Mouse (Mus musculus) adrenal gland, postnatal 14 days (tissue): ENCODE measurements around the gene Aff1. TPM values are rescaled to one million over a fixed set of nuclear protein-coding genes. Genes with fewer than 3 reads are reported as not detected.

ENCODE experiments used
- DNase-seq: peaks from one replicate; pipeline ENCODE4 v3.0.0; 2021; ENCODE audit warnings: mixed read lengths
- total RNA-seq: library from RNA; stranded (reverse); gene quantifications from 2 replicates; pipeline ENCODE4 v1.2.3, GENCODE M21; 2021

The Aff1 gene
- total RNA-seq, 1 experiment from 2014 or later = 37.3 TPM

DNA sequence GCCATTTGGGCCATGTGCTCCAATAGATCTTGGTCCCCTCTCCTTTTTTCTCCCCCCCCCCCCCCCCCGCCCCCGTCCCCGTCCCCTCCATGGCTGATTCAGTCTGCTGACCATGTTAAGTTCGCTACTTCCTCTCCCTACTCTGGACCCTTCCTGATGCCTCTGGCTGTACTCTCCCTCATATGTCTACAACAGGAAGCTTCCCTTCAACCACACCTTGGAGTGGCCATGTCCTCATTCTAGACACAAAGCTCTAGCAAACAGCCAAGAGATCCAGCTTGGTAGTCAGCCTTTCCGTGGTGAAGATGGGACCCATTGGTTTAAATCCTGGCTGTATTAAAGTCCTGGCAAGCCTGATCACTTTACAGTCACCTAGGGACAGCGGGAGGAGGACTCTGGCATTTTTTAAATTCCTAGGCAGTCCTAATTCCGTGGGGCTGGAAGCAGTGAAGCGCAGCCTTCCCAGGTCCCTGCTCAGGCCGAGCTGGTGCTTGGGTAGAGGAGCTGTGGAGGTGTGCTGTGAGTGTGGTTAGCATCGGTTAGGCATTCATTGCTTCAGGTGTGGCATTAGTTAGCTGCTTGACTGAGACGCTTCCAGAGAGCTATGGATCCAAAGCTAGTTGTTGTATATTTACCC lies 144.1 kb downstream of the Aff1 start:
- DNase-seq = no peak

DNA sequence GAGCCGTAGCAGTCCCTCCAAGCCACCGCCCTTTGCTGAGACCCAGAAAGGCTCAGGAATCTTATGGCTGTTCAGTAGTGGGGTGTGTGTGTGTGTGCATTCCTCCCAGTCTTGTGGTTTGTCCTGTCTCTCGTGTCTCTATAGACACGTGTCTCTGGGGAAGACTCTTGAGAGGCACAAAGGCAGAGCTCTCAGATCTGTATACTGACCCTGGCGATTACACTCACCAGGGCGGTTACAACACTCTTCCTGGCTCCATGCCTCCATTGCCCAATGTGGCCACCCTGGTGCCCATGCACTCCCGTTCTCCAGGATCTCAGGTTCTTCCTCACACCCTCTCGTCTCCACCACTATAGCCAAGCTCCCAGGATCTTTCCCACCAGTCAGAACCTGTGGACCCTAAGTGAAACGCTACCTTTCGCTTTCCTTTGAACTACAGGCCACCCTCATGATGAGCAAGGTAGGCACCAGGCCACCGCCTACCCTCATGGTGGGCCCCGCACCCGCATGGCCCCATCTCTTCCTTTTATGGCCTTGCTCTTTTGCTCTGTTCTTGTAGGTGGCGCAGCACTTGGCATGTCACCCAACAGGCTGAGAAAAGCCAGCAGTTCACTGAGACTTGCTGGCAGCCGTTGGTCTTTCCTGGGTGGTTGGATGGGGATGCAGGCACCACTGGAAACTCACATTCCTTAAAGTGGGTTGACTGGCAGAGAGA lies 146.5 kb downstream of the Aff1 start:
- peak; percentile 89 for DNase-seq

DNA sequence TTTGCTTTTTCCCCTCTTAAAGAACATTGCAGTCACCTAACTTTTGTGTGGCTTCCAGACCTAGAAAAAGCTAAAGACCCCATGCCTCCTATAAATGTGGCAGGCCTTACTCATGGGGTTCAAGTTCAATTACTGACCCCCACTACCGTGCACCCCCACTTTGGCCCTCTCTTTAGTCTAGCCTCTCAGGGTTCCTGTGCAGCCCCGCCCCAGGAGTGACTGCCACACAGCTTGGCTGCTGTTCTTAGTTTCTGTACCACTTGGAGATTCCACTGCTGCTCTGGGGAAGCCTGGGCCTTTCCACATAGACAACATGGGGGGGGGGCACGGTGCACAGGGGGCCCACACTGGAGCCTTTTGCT lies 147.1 kb downstream of the Aff1 start:
- no peak for DNase-seq

DNA sequence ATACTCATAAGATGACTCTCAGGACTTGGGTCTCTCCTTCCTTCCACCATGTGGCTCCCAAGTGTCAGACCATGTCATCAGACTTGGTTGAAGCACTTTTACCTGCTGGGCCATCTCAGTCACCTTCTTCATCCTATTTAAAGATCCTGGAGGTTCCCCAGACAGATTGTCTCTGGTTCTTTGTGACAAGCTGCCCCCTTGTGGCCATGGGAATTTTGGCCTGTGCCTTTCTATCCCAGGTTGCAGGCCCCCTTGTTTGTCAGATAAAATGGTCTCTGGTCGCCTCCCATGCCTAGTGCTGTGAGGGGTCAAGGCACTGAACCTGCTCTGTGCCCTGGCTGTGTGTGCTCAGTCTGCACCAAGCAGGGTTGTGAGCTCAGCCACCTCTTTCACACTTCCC lies 151.8 kb downstream of the Aff1 start:
- DNase-seq = peak; percentile 65

DNA sequence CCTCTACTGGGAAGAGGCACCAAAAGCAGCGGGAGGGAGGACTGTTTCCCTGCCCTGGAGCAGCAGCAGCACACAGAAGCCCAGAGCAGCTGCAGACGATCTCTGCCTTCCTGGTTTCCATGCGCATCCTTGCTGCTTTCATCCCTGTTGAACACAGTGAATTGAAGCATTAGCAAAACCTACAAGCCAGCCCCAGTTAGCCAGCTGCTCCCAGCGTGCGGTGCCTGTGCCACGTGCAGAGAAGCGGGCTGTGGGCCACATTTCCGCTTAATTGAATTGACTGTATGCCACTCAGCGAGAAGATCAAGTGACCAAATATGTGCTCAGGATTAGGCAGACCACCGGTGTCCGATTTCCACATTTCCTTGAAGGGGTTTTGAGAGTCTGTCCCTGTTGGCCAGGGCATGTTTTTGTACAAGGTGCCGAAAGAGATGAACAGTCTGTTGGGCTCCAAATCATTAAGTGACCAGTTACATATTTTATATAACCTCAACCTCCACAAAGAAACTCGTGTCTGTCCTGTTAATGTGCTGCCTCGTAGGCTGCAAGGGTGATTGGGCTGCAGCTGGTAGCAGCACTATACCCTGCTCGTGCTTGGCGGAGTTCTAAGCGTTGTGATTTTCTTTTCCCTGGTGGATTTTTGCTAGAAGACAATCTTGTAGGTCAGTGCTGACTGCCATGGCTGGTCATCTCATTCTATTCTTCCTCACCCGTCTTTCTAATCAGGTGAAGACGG lies 153.4 kb downstream of the Aff1 start:
- no peak for DNase-seq

DNA sequence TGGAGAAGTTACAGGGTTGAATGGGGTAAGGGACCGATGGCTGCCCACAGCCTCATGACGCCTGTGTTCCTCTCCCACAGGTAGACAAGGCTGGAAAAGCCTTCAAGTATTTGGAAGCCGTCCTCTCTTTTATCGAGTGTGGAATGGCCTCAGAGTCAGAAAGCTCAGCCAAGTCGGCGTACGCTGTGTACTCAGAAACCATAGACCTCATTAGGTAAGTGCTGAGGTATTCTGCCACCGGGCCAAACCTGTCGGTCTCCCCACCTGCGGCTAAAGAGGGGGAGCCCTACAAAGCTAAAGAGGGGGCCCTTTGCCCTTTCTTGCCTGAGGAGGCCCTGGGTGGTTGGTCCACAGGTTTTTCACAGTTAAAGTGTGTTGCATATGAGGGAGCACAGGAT lies 154.0 kb downstream of the Aff1 start:
- DNase-seq = no peak

DNA sequence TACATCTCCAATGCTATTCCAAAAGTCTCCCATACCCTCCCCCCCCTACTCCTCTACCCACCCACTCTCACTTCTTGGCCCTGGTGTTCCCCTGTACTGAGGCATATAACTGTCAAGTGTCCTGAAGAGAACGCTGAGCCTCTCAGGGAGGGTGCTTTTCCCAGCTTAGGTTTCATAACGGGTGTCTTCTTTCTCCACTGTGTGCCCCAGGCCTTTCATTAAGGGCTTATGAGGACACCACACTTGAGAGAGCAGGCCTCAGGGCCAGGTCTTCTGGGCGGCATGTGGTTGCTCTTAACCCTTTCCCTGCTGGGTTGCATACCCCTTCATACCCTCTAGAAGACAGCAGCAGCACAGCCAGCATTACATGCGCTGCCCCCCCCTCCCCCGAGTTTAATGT lies 154.4 kb downstream of the Aff1 start:
- no peak for DNase-seq

DNA sequence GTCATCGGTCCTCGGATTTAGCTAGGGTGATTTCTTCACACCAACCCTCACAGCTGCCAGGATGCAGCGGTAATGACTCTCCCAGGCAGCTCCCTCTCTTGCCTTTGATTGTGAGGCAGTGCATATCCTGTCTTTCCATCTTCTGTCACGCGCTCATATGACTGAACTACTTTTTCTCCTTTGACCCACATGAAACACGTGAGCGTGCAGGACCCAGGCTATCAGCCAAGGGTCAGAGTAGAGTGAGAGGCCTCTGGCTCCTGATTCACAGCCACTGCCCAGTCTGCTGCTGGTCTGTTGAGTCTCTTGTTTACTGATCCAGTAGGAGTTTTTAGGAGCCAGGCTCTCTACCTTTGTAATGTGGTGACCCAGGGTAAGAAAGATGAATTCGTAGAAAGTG lies 156.4 kb downstream of the Aff1 start:
- DNase-seq = peak; percentile 57

DNA sequence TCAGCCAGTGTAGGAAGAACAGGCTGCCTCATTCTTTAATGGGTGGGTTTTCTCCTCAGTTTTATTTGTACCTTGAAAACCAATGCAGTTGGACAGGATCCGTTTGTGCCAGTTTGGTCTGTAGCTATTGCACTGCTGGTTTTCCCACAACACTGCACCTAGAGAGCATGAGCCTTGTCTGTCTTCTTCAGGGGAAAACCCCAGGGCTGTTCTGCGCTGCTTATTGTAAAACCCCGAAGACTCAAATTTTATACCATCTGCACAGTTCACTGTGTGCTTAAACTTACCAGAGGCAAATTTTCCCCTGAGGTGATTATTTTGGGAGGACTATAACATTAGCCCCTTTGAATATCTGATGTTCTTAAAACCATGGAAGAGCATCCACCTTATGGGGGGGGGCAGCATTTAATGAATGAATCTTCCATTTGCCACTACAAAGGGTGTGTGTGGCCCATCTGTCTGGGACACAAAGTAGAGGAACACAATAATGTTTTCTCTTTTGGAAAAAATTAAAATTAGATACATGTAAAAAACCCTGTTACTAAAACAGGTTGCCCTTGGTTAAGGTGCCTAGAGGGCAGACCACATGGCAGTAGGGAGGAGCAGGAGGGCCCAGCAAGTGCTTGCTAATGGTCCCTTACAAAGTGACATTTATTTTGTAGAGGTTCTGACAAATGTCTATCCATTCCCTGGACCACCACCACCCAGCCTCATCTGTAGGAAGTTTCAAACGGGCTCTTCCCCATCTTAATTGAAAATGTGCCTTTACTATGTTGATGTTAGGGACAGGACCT lies 160.8 kb downstream of the Aff1 start:
- DNase-seq = no peak

DNA sequence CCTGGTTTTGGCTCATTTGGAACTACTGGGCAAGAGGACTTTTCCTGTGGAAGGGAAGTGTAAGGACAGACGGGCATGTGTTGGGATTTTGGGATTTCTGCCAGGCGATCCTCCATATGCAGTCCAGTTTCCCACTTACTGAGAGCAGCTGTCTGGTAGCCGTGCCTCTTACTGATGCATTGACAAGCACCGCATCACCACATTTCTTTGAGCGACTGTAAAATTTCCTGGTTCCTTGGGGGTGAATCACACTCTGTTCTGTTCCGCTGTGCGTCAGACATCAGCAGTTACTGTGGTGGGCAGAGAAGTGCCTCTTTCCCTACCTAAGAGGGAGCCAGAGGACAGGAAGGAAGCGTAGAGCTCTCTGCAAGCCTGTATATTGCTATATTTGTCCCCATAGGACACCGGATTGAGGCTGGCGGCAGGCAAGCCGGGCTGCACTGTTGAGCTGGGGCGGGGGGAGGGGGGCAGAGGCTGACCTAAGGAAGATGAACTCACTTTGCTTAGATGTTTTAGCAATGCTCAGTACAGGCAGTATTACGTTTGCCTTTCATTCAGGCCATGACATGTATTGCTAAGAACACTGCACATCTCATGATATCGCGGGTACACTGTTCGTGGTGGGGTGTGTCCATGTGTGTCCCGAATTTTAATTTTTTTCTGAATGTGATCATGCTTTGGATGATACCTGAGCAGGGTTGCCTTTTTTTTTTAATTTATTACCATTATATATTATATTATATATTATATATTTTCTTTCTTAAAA lies 162.1 kb downstream of the Aff1 start:
- DNase-seq = no peak

DNA sequence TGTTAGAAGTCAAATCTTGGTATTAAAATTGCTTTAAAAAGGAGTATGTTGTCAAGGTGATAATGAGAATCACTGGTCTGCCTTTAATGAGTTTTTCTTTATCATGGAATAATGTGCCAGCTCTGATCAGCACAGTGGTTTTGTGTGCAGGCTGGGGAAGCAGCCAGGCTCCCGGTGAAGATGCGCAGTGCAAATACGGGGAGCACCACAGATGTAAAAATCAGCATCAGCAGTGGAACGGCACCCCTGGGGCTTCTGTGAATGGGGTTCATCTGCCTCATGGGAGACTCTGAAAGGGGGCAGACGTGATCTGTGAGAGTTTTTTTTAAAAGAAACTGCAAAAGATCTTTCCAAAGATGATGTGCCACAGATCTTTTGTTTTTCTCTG lies 162.6 kb downstream of the Aff1 start:
- no peak for DNase-seq

DNA sequence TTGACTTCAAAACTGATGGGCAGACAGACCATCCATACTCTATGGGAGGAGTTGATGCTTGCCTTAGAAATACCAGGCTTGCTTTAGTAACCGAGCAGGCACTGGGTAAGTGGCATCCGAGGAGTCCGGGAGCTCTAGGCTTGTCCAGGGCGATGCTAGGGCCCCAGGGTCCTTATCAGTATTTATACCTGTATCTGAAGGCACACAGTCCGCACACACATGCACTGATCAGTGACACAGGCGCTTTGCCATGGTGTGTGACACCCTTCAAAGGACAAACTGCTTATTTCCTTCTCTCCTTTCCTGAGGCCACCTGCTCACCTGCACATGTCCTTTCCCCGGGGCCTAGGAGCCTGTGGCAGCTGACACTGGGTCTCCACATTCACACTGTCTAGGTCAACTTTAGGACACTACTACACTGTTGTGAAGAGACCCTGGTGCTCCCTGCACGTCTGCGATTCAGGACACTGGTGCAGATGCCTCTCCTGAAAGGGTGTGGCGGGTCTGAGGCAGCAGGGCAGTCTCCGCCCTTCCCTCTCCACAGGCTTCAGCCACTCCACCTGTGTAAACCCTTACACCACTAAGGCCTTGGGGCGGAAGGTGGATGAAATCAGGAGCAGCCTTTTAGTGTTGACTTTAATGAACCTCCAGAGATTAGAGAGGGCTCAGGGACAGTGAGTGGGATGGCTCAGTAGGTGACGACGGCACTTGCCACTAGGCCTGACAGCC lies 163.5 kb downstream of the Aff1 start:
- no peak for DNase-seq

DNA sequence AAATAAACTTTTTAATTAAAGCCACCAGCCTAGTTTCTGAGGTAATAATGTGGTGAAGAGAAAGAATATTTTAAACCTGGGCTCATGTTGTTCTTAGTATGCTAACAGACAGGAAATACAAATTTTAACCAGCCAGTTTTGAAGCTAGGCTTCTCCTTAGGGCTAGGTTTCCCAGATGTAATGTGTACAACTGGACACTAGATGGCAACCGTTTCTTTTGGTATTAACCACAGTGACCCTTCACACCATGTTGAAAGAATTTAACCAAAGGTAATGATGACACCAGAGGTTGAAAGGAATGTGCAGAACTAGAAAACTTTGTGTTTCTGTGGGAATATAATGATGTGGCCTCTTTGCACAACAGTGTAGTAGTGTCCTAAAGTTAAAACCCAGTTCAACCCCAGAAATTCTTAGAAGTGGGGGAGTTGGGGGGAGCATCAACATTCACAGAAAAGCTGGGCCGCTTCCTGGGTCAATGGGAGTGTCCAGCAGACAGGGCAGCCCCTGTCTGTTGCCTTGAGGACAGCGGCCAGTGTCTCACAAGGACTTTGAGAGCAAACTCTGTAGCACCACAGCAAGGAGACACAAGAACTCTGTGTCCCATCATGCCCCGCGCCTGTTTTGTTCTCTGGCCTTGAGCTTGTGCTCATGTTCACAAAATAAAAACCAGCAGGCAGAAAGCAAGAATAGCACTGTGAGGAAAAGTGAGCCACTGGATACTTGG lies 164.3 kb downstream of the Aff1 start:
- peak; percentile 61 for DNase-seq

DNA sequence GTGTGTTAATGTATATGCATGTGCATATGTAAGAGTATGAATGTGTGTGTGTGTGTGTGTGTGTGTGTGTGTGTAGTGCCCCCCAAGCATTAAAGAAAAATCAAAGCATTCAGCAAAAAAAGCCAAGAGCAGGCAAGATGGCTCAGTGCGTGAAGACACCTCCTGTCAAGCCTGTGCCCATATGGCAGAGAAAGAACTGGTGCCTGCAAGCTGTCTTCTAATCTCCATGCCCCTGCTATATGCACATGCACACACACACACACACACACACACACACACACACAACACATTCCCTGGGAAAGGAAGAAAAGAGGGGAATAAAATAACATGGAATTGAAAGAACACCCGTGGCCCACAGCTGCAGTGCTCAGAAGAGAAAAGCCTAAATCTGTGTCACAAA lies 165.0 kb downstream of the Aff1 start:
- DNase-seq = no peak

DNA sequence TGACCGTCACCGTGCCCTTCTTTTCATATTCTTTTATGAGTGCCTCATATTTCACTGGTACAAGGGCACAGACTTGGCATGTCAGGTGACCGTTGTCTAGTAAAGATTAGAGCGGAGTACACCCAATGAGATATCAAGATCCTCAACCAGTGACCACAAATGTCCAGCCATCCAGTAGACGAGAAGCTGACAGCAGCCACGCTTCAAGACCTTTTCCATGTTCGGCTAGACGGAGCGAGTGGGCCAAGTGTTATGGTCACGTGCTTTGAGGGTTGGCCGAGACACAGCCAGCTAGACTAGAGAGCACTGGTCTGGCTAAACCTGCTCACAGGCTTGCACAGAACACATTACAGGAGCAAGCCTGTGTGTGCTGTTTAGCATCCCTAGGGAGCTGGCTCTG lies 168.4 kb downstream of the Aff1 start:
- DNase-seq = peak; percentile 36

DNA sequence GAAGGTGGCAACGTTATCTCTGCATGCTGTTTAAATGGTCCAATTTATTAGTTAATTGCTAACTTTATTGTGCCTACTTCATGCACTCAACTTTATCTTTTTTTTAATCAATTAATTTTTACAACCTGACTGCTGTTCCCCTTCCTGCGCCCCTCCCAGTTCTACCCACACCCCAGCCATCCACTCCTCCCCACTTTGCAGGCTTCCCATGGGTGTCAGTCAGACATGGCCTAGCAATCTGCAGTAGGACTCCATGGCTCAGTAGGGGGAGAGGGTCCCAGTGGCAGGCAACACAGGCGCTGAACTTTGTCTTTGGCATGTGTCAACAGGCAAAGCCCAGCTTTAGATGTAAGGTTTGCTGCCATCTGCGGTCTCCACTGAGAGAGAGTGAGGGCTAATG lies 171.6 kb downstream of the Aff1 start:
- no peak for DNase-seq

DNA sequence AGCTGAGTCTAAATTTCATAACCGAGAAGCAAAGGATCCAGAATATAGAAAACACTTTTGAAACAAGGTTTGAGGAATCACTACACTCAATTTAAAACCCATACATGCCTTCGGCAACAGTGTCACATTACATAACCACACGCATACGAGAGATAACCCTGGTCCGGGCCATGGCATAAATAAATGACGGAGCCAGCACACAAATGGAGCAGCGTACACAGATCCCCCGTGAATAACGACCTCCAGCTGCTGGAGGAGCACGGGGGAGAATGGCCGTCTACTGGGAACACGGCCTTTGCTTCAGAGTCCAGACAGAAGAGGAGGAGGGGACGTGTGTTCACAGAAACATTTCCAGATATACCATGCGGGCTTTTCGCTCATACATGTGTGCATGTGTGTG lies 197.6 kb downstream of the Aff1 start:
- no peak for DNase-seq

DNA sequence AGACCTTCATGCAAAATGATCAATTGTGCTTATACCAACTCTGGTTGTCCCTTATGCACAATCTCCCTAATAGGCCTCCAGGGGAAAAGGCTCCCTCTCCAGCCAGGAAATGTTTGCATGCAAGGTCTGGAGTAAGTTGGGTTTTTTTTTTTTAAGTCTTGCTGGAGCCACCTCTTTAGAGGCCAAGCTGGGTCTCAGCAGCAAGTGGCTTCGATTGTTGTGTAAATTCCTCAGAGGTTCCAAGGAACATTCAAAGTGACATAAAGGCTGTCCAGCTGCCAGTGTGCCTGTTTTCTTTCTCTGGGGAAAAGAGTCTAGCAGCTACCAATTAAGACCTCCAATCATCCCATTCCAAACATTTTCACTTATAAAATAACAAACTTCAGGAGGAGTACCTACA lies 206.1 kb downstream of the Aff1 start:
- DNase-seq = no peak
